Mouse (Mus musculus): ENCODE results near the gene Fam53b. TPM values are rescaled to one million over a fixed set of nuclear protein-coding genes. Genes with fewer than 3 reads are reported as not detected.

The Fam53b gene
- polyA plus RNA-seq, 1 experiment from 2014 or later = 22.5 TPM

DNA sequence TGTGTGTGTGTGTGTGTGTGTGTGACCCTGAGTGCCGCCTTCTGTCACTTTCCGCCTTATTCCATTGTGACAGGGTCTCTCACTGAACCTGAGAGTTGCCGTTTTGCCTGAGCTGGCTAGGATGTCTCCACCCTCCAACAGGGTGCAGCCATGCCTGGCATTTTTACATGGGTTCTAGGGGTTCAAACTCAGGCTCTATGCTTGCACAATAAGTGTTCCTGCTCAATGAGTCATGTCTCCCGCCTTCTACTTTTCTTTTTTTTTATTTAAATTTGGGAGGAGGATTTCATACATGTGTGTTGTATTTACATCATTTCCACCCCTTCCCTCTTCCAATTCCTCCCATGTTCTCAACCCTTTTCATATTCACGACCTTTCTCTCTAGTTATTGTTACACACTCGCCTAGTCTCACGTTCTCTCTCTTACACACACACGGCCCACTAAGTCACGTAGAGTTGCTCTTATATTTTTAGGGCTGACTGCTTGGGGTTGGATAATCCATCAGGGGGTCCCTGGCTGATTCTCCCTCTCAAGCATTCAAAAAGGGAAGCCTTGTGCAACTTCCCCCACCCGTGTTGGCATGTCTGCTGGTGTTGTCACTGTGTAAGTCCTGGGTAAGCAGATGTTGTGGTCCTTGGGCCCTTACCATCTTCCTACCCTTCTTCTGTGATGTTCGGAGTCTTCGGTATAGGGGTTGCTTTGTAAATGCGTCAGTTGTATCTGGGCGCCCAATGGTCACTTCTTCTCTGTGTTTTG is 122.8 kb downstream of the Fam53b start:
- Histone ChIP-seq H3K9ac (no peak overlapping the region), H3K4me1 (peaks cover 41% of the 10 kb centered on the region), H3K27me3 (no peaks in the 10 kb centered on the region), H3K4me2 (no peak overlapping the region), H3K36me3 (0 out of 2 replicates have a peak, but pooled peaks cover 4% of the 10 kb centered on the region), H3K27ac (no peak overlapping the region), H3K9me3 (replicated peaks) (0 out of 2 replicates have a peak, but pooled peaks cover 3% of the 10 kb centered on the region), H3K4me3 (replicated peaks) (no peak overlapping the region)
- ATAC-seq (replicated peaks; ENCODE audit: low FRiP score) = no peak
- WGBS = 86% methylated on average over 14 of the region's 14 CpGs

DNA sequence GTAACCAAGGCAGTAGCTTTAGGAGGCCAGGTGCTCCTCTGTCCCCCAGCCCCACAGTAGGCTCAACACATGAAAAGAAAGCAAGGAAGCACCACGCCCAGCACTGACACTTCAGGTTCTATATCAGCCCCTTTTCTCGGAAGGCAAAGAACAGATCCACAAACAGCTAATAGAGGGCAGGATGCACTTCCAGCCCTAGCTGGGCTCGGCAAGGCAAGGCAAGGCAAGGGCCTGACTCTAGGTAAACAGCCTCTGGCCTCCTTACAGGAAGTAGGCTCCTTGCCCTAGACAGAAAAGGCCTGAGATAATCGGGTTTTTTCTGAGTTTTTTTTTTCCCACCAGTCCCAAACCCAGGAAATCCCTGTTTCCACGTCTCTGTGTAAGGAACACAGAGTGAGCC is 124.0 kb downstream of the Fam53b start:
- H3K4me1 ChIP-seq = peaks cover 41% of the 10 kb centered on the region
- H3K27me3 ChIP-seq = no peaks in the 10 kb centered on the region
- 0 out of 2 replicates have a peak, but pooled peaks cover under 1% of the 10 kb centered on the region for H3K36me3 ChIP-seq
- no peak overlapping the region for H3K4me2 ChIP-seq
- no peak overlapping the region for H3K27ac ChIP-seq
- H3K9ac ChIP-seq = no peak overlapping the region
- 0 out of 2 replicates have a peak, but pooled peaks cover under 1% of the 10 kb centered on the region for H3K9me3 ChIP-seq (replicated peaks)
- ATAC-seq (replicated peaks; ENCODE audit: low FRiP score) = no peak
- H3K4me3 ChIP-seq (replicated peaks) = no peak overlapping the region
- WGBS = 69% methylated on average over 5 of the region's 5 CpGs

DNA sequence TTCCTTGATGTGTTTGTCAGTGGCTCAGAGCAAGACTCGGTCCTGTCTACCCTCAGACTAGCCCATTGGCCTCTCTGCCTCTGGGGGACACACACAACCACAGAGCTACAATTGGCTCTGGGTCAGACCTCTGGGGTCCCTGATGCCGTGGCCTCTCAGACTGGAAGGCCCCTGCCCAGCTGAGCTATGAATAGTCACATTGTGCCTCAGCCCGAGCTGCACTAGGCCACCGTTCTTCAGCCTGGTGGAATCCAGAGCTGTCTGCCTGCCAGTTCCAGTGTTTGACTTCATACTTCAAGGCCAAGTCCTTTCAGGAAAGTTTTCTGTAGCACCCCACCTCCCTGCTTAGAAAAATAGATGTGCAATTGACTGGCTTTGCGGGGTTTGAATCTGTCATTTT is 125.0 kb downstream of the Fam53b start:
- H3K4me1 ChIP-seq = peaks cover 41% of the 10 kb centered on the region
- H3K36me3 ChIP-seq = no peaks in the 10 kb centered on the region
- peak overlapping the region; percentile 70 for H3K27ac ChIP-seq
- WGBS = 64% methylated on average over 5 of the region's 5 CpGs
- no peak overlapping the region for H3K9ac ChIP-seq
- H3K4me3 ChIP-seq (replicated peaks) = no peak overlapping the region
- no peaks in the 10 kb centered on the region for H3K27me3 ChIP-seq
- ATAC-seq (replicated peaks; ENCODE audit: low FRiP score) = no peak
- no peak overlapping the region for H3K4me2 ChIP-seq
- no peaks in the 10 kb centered on the region for H3K9me3 ChIP-seq (replicated peaks)

DNA sequence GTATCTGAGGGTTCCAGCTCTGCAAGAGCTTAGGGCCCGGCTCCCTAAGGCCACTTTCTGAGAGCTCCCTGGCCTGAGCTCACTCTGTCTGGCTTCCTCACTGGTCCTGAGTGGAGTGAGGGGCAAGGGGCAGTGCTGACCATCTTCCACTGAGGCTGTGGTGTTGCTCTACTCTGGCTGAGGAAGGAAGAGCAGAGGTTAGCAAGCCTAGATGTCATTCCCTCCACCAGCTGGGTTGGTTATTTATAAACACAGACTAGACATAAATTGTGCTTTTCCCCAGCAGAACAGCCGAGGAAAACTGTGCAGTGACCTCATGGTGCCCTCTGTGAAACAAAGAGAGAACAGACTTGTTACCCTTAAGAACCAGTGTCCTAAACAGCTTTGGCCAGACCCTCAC is 125.8 kb downstream of the Fam53b start:
- Histone ChIP-seq H3K36me3 (no peaks in the 10 kb centered on the region), H3K4me1 (peaks cover 35% of the 10 kb centered on the region), H3K27ac (peak overlapping the region; percentile 70), H3K4me2 (no peak overlapping the region), H3K9me3 (replicated peaks) (no peaks in the 10 kb centered on the region), H3K9ac (no peak overlapping the region), H3K27me3 (no peaks in the 10 kb centered on the region), H3K4me3 (replicated peaks) (no peak overlapping the region)
- 35% methylated on average over 2 of the region's 2 CpGs for WGBS
- ATAC-seq (replicated peaks; ENCODE audit: low FRiP score) = peak; percentile 31; the same call in 1 of the 2 replicates

DNA sequence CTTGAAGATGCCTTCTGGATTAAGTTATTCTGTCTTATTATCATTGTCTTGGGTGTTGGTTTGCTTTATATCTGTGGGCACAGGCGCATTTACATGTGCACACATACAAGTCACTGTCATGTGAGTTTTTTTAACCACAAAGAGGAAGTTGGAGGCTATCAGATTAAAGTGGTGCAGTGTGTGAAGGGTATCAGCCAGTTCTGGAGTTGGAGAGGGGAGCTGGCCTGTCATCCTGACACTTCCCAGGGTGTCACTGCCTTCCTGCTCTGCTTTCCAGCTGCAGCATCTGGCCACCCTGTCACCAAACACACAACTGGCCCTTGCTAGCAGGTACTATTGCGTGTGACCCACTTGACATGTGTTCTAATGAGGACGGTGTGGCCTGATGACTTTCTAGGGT is 127.2 kb downstream of the Fam53b start:
- no peak overlapping the region for H3K27ac ChIP-seq
- no peak overlapping the region for H3K9ac ChIP-seq
- 86% methylated on average over 3 of the region's 3 CpGs for WGBS
- no peak for ATAC-seq (replicated peaks; ENCODE audit: low FRiP score)
- peaks cover 26% of the 10 kb centered on the region for H3K4me1 ChIP-seq
- H3K4me3 ChIP-seq (replicated peaks) = no peak overlapping the region
- H3K27me3 ChIP-seq = no peaks in the 10 kb centered on the region
- no peak overlapping the region for H3K4me2 ChIP-seq
- H3K9me3 ChIP-seq (replicated peaks) = no peaks in the 10 kb centered on the region
- no peaks in the 10 kb centered on the region for H3K36me3 ChIP-seq

DNA sequence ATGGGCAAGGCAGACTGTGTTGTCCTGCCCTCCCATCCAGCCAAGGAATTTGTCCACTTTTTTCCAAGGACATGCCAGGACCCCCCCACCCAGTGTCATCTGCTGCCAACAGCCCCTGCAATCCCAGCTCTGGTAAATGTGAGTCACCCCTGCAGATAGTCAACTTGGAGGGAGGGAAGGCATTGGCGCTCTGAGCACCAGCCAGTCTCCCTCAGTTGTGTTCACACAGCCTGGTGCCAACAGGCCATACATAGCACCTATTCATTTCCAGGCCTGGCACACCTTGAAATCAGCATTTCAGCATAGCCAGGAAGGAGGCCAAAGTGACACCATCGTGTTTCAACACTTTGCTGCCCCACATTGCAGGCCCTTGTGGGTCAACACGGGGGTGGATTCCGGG is 129.8 kb downstream of the Fam53b start:
- H3K4me2 ChIP-seq = no peak overlapping the region
- no peaks in the 10 kb centered on the region for H3K27me3 ChIP-seq
- H3K4me3 ChIP-seq (replicated peaks) = no peak overlapping the region
- H3K27ac ChIP-seq = no peak overlapping the region
- H3K36me3 ChIP-seq = no peaks in the 10 kb centered on the region
- ATAC-seq (replicated peaks; ENCODE audit: low FRiP score) = no peak
- H3K9me3 ChIP-seq (replicated peaks) = no peaks in the 10 kb centered on the region
- WGBS = 84% methylated on average over 4 of the region's 4 CpGs
- peaks cover 19% of the 10 kb centered on the region for H3K4me1 ChIP-seq
- no peak overlapping the region for H3K9ac ChIP-seq

DNA sequence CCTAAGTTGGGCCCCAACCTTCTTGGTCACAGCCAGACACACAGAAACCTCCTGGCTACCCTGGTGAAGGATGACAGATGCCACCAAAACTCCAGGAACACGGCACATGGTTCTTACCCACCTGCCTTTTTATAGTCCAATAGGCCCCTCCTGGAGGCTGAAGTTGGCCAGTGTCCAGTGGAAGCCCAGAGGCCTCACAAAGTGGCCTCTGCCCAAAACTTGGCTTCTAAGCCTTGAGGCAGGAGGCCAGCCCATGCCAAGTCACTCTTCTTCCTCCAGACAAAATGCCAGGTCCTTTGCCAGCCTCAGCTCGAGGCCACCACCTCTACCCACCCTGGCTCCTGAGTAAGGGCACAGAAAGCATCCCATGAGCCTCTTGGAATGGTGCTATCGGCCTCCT is 130.8 kb downstream of the Fam53b start:
- no peak overlapping the region for H3K9ac ChIP-seq
- no peak overlapping the region for H3K4me3 ChIP-seq (replicated peaks)
- no peaks in the 10 kb centered on the region for H3K9me3 ChIP-seq (replicated peaks)
- ATAC-seq (replicated peaks; ENCODE audit: low FRiP score) = no peak
- H3K4me2 ChIP-seq = no peak overlapping the region
- peaks cover 10% of the 10 kb centered on the region for H3K4me1 ChIP-seq
- 77% methylated on average over 3 of the region's 3 CpGs for WGBS
- no peak overlapping the region for H3K27ac ChIP-seq
- no peaks in the 10 kb centered on the region for H3K27me3 ChIP-seq
- no peaks in the 10 kb centered on the region for H3K36me3 ChIP-seq

DNA sequence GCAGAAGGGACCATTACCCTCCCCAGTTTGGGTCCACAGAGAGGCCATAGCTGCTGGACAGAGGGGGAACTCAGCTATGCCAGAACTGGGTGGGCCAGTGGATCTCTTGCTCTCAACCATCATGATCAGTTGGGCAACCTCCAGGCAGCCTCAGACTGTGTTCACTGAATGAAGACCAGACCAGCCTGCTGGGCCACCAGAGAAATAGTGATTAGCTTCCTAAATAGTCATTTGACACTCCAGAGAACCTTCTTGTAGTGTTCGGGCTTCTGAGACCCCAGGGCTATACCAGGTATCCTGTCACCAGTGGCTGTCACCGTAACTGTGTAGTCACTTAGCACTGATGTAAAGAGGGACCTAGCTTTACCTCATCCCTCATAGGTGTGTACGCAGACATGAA is 131.3 kb downstream of the Fam53b start:
- Histone ChIP-seq H3K27ac (no peak overlapping the region), H3K9me3 (replicated peaks) (no peaks in the 10 kb centered on the region), H3K4me3 (replicated peaks) (no peak overlapping the region), H3K27me3 (no peaks in the 10 kb centered on the region), H3K4me2 (no peak overlapping the region), H3K9ac (no peak overlapping the region), H3K4me1 (peaks cover 4% of the 10 kb centered on the region), H3K36me3 (no peaks in the 10 kb centered on the region)
- WGBS = 90% methylated on average over 3 of the region's 3 CpGs
- no peak for ATAC-seq (replicated peaks; ENCODE audit: low FRiP score)

DNA sequence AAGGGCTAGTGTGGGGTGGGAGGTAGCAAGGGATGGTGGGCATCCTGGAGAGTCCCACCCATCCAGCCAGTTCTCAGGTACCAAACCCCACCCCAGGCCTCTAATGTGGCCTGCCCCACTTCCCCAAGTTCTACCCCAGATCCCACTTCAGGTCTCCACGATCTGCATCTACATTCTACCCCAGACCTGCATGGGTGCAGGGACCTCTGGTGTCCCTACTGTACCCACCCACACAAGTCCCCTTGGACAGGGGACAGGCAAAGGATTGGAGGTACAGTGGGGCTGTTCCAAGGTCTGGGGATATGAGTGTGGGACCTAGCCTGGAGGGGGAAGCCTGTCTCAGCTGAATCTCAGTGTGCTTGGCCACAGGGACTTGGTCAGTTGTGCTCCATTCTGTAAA is 131.9 kb downstream of the Fam53b start:
- no peaks in the 10 kb centered on the region for H3K27me3 ChIP-seq
- H3K9ac ChIP-seq = no peak overlapping the region
- no peak for ATAC-seq (replicated peaks; ENCODE audit: low FRiP score)
- no peaks in the 10 kb centered on the region for H3K9me3 ChIP-seq (replicated peaks)
- no peaks in the 10 kb centered on the region for H3K4me1 ChIP-seq
- H3K36me3 ChIP-seq = no peaks in the 10 kb centered on the region
- 88% methylated on average over 1 of the region's 1 CpGs for WGBS
- no peak overlapping the region for H3K4me2 ChIP-seq
- no peak overlapping the region for H3K27ac ChIP-seq
- H3K4me3 ChIP-seq (replicated peaks) = no peak overlapping the region

DNA sequence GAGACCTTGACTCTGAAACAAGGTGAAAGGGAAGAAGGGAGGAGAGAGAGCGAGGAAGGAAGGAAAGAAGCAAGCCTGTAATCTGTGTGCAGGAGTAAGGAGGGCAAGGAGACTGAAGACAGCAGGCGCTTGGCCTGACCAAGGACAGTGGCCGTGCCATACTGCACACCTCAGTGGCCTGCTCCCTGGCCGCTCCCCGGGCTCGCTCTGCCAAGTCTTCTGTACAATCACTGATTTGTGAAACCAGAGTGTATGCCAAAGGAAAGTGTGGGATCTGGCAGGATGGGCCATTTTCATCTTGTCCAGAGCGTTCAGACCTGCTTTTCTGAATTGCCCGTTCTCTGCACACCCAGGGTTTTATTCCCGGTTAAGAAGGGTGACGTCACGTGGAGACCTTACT is 132.4 kb downstream of the Fam53b start:
- H3K36me3 ChIP-seq = no peaks in the 10 kb centered on the region
- no peak for ATAC-seq (replicated peaks; ENCODE audit: low FRiP score)
- H3K4me3 ChIP-seq (replicated peaks) = no peak overlapping the region
- WGBS = 84% methylated on average over 11 of the region's 11 CpGs
- no peaks in the 10 kb centered on the region for H3K4me1 ChIP-seq
- H3K9me3 ChIP-seq (replicated peaks) = no peaks in the 10 kb centered on the region
- no peak overlapping the region for H3K4me2 ChIP-seq
- no peak overlapping the region for H3K9ac ChIP-seq
- H3K27me3 ChIP-seq = no peaks in the 10 kb centered on the region
- no peak overlapping the region for H3K27ac ChIP-seq

DNA sequence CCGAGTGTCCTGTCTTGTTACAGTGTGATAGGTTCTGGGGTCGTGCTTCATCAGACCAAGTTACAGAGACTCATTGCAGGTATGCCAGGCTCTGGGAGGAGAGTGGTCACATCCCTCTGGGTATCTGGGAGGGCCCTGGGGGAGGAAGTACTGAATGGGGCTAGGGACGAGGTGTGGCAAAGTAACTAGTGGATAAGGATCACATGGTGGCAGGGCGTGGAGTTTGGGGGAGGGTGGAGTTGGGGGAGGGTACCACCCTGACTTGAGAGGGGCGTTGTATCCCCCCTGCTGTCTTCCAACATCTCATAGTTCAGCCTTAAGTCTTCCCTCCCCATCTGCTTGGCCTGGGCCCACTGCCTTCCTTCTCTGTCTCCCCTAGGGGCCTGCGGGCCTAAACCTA is 134.1 kb downstream of the Fam53b start:
- Histone ChIP-seq H3K4me2 (no peak overlapping the region), H3K27ac (no peak overlapping the region), H3K4me3 (replicated peaks) (no peak overlapping the region), H3K36me3 (no peaks in the 10 kb centered on the region), H3K27me3 (no peaks in the 10 kb centered on the region), H3K9me3 (replicated peaks) (no peaks in the 10 kb centered on the region), H3K9ac (no peak overlapping the region), H3K4me1 (peaks cover under 1% of the 10 kb centered on the region; the same call in 1 of the 2 replicates)
- ATAC-seq (replicated peaks; ENCODE audit: low FRiP score) = no peak
- WGBS = 68% methylated on average over 6 of the region's 6 CpGs

DNA sequence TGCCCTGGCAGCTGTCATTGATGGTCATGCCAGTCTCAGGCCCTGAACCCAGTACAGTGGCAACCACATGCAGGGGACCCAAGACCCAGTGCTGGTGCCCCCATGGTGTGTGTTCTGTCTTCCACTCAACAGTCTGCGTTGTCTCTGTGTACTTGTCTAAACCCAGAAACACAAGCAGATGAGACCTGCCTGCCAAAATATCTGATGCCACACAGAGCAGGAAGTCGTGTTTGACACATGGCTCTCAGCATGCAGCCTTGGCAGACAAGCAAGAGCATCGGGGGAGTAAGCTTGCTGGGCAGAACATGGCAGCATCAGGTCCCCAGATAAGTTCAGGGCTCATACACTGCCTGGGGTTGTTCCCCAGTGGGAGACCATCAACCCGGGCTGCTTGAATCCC is 134.6 kb downstream of the Fam53b start:
- no peak for ATAC-seq (replicated peaks; ENCODE audit: low FRiP score)
- H3K4me2 ChIP-seq = no peak overlapping the region
- no peak overlapping the region for H3K4me3 ChIP-seq (replicated peaks)

DNA sequence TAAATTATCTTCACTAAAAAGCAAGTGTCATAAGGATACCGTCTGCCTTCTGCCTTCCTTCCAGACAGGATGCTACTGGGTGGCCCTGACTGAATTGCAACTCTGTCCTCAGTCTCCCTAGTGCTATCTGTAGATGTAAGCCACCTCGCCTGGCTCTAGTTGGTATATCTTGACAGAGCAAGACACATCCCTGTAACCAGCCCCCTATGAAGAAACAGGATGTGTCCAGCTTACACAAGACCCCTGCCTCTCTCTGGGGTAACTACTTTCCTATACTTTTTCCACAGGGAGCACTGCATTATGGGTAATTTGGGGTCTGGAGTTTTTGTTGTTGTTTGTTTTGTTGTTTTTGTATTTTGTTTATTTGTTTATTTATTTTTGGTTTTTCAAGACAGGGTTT is 137.8 kb downstream of the Fam53b start:
- no peaks in the 10 kb centered on the region for H3K9me3 ChIP-seq (replicated peaks)
- WGBS = 81% methylated on average over 2 of the region's 2 CpGs
- no peak overlapping the region for H3K4me3 ChIP-seq (replicated peaks)
- peaks cover 10% of the 10 kb centered on the region for H3K4me1 ChIP-seq
- H3K27me3 ChIP-seq = no peaks in the 10 kb centered on the region
- no peak overlapping the region for H3K4me2 ChIP-seq
- H3K27ac ChIP-seq = no peak overlapping the region
- no peaks in the 10 kb centered on the region for H3K36me3 ChIP-seq
- ATAC-seq (replicated peaks; ENCODE audit: low FRiP score) = no peak
- H3K9ac ChIP-seq = no peak overlapping the region

More for the DNA sequence above, 134.6 kb downstream of the Fam53b start:
- Histone ChIP-seq H3K9me3 (replicated peaks) (no peaks in the 10 kb centered on the region), H3K36me3 (no peaks in the 10 kb centered on the region), H3K27ac (no peak overlapping the region), H3K4me1 (peaks cover 5% of the 10 kb centered on the region; the same call in 1 of the 2 replicates), H3K9ac (no peak overlapping the region), H3K27me3 (no peaks in the 10 kb centered on the region)
- whole genome bisulfite sequencing = 85% methylated on average over 4 of the region's 4 CpGs
